Mouse (Mus musculus): ENCODE results near the gene Cmtm4. TPM values are rescaled to one million over a fixed set of nuclear protein-coding genes. Genes with fewer than 3 reads are reported as not detected.

Gene Cmtm4
- polyA plus RNA-seq, 1 experiment: 7.8 TPM

- H3K27me3 ChIP-seq (ENCODE audit: control insufficient read depth, insufficient read depth, low read length): no peaks in the 10 kb centered on the region
- no peak for TF ChIP-seq POLR2A (IDR thresholded peaks at IDR 0.05; ENCODE audit: control insufficient read depth, extremely low read depth, insufficient read depth, low read length, poor library complexity)
- TF ChIP-seq CTCF (IDR thresholded peaks at IDR 0.05; ENCODE audit: borderline replicate concordance, control insufficient read depth, extremely low read depth, insufficient read depth, low read length, poor library complexity): no peak
- H3K27ac ChIP-seq (ENCODE audit: control insufficient read depth, insufficient read depth, low read length): no peak overlapping the region
- no peak overlapping the region for H3K4me3 ChIP-seq (ENCODE audit: control insufficient read depth, insufficient read depth, low read length)
- H3K4me1 ChIP-seq (replicated peaks; ENCODE audit: control insufficient read depth, insufficient read depth, low read length): no peaks in the 10 kb centered on the region
- WGBS: 81% methylated on average over 7 of the region's 7 CpGs
- DNase-seq: no peak
- peaks cover 8% of the 10 kb centered on the region; the same call in 1 of the 2 replicates for H3K36me3 ChIP-seq (ENCODE audit: control insufficient read depth, insufficient read depth, low read length)
Observed at GRCm38 (mm10) chr8:104412805-104413532, 17.4 kb upstream of the Cmtm4 start.

GRCm38 (mm10) chr8:104411972-104412371, 16.4 kb upstream of the Cmtm4 start:
- WGBS: 73% methylated on average over 3 of the region's 3 CpGs
- no peak for DNase-seq
- Histone ChIP-seq H3K4me1 (replicated peaks; ENCODE audit: control insufficient read depth, insufficient read depth, low read length) (no peaks in the 10 kb centered on the region), H3K27ac (ENCODE audit: control insufficient read depth, insufficient read depth, low read length) (no peak overlapping the region), H3K4me3 (ENCODE audit: control insufficient read depth, insufficient read depth, low read length) (no peak overlapping the region), H3K36me3 (ENCODE audit: control insufficient read depth, insufficient read depth, low read length) (no peaks in the 10 kb centered on the region), H3K27me3 (ENCODE audit: control insufficient read depth, insufficient read depth, low read length) (no peaks in the 10 kb centered on the region)
- TF ChIP-seq POLR2A (IDR thresholded peaks at IDR 0.05; ENCODE audit: control insufficient read depth, extremely low read depth, insufficient read depth, low read length, poor library complexity): no peak
- no peak for TF ChIP-seq CTCF (IDR thresholded peaks at IDR 0.05; ENCODE audit: borderline replicate concordance, control insufficient read depth, extremely low read depth, insufficient read depth, low read length, poor library complexity)

DNA sequence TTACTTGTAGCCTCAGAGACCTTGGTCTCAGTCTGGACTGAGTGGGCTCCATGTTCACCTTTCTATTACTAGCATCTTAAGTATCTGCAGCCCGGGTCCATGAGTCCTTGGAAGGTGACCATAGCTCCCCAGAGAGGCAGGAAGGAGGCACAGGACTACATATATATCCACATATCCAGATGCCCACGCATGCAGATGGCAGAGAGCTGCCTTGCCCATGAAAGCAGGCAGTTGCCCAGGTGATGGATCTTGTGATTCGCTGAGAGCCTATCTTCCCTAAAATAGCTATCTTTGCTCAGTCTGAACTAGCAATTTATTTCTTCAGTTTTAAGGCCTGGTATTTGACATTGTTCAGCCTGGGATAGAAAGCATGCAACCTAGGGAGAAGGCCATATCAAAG, 15.9 kb upstream of the Cmtm4 start:
- no peak overlapping the region for H3K4me3 ChIP-seq (ENCODE audit: control insufficient read depth, insufficient read depth, low read length)
- H3K27me3 ChIP-seq (ENCODE audit: control insufficient read depth, insufficient read depth, low read length): no peaks in the 10 kb centered on the region
- H3K4me1 ChIP-seq (replicated peaks; ENCODE audit: control insufficient read depth, insufficient read depth, low read length): no peaks in the 10 kb centered on the region
- no peaks in the 10 kb centered on the region for H3K36me3 ChIP-seq (ENCODE audit: control insufficient read depth, insufficient read depth, low read length)
- no peak overlapping the region for H3K27ac ChIP-seq (ENCODE audit: control insufficient read depth, insufficient read depth, low read length)
- 92% methylated on average over 3 of the region's 3 CpGs for WGBS
- TF ChIP-seq CTCF (IDR thresholded peaks at IDR 0.05; ENCODE audit: borderline replicate concordance, control insufficient read depth, extremely low read depth, insufficient read depth, low read length, poor library complexity) (no peak), POLR2A (IDR thresholded peaks at IDR 0.05; ENCODE audit: control insufficient read depth, extremely low read depth, insufficient read depth, low read length, poor library complexity) (no peak)
- no peak for DNase-seq

- 89% methylated on average over 7 of the region's 7 CpGs for WGBS
Observed at GRCm38 (mm10) chr8:104410628-104411273, 15.1 kb upstream of the Cmtm4 start.

GRCm38 (mm10) chr8:104408328-104409110, 12.9 kb upstream of the Cmtm4 start:
- no peak for DNase-seq
- Histone ChIP-seq H3K4me3 (ENCODE audit: control insufficient read depth, insufficient read depth, low read length) (no peak overlapping the region), H3K27ac (ENCODE audit: control insufficient read depth, insufficient read depth, low read length) (no peak overlapping the region), H3K36me3 (ENCODE audit: control insufficient read depth, insufficient read depth, low read length) (no peaks in the 10 kb centered on the region), H3K27me3 (ENCODE audit: control insufficient read depth, insufficient read depth, low read length) (no peaks in the 10 kb centered on the region), H3K4me1 (replicated peaks; ENCODE audit: control insufficient read depth, insufficient read depth, low read length) (no peaks in the 10 kb centered on the region)
- no peak for TF ChIP-seq CTCF (IDR thresholded peaks at IDR 0.05; ENCODE audit: borderline replicate concordance, control insufficient read depth, extremely low read depth, insufficient read depth, low read length, poor library complexity)
- no peak for TF ChIP-seq POLR2A (IDR thresholded peaks at IDR 0.05; ENCODE audit: control insufficient read depth, extremely low read depth, insufficient read depth, low read length, poor library complexity)
- WGBS: 90% methylated on average over 7 of the region's 7 CpGs

More at GRCm38 (mm10) chr8:104410628-104411273, 15.1 kb upstream of the Cmtm4 start:
- Histone ChIP-seq H3K27ac (ENCODE audit: control insufficient read depth, insufficient read depth, low read length) (no peak overlapping the region), H3K36me3 (ENCODE audit: control insufficient read depth, insufficient read depth, low read length) (no peaks in the 10 kb centered on the region), H3K4me1 (replicated peaks; ENCODE audit: control insufficient read depth, insufficient read depth, low read length) (no peaks in the 10 kb centered on the region), H3K4me3 (ENCODE audit: control insufficient read depth, insufficient read depth, low read length) (no peak overlapping the region), H3K27me3 (ENCODE audit: control insufficient read depth, insufficient read depth, low read length) (no peaks in the 10 kb centered on the region)
- DNase-seq: no peak
- TF ChIP-seq POLR2A (IDR thresholded peaks at IDR 0.05; ENCODE audit: control insufficient read depth, extremely low read depth, insufficient read depth, low read length, poor library complexity): no peak
- TF ChIP-seq CTCF (IDR thresholded peaks at IDR 0.05; ENCODE audit: borderline replicate concordance, control insufficient read depth, extremely low read depth, insufficient read depth, low read length, poor library complexity): no peak

Measured in thymus, adult 2 months (tissue).